Comparison of ENCODE assay signal across 17 mouse cellular contexts in the genomic region with DNA sequence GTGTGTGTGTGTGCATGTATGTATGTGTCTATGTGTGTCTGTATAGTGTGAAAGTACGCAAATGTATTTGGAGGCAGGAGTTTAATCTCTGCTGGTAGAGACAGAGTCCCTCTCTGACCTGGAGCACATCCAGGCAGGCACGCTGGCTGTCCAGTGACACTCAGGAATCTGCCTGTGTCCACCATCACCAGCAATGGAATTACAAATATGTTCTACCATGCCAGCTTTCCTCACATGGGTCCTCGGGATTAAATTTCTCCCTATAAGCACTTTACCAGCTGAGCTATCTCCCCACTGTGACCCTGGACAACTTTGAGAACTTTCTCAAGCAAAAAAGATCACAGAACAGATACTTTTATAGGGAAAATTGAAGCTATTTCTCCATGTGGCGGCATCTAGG.
A peak's percentile ranks its signal among the peaks of the same experiment; 100 is the strongest.
DNase-seq lines count a peak whose midpoint lies in the region; ATAC-seq and TF ChIP-seq lines count a peak whose summit lies in the region.
"Had no signal": no experiment of that assay in that cellular context is flagged by ENCODE, and none has a peak within 500 bp of the region (broad histone marks: within the 10 kb centered on the region; RNA-seq: fewer than 3 reads in every experiment).

No protein-coding gene starts in this region.

- no peaks in the 10 kb centered on the region for H3K4me1 ChIP-seq in kidney, postnatal 0 days (replicated peaks; ENCODE audit: insufficient read depth, low read length)
- peaks cover 7% of the 10 kb centered on the region; the same call in 1 of the 2 replicates for H3K4me1 ChIP-seq in forebrain, embryonic 13.5 days
- H3K4me1 ChIP-seq: hindbrain, embryonic 15.5 days had no signal

- peak; percentile 27 for DNase-seq in kidney, postnatal 0 days (ENCODE audit: low spot score)
- no peak for DNase-seq in kidney, adult 18-20 months
- DNase-seq in heart, adult 9 months (ENCODE audit: low spot score in 2 of 2), result peak; percentile 42 to 50
- DNase-seq in heart, postnatal 14 days, result peak; percentile 20 to 68
- DNase-seq in lung, postnatal 36 days, result peak; percentile 37
- DNase-seq in right cerebral cortex, adult 18-20 months, result no peak
- no peak for DNase-seq in adrenal gland, postnatal 14 days
- DNase-seq: adrenal gland, postnatal 36 days; cerebellum, postnatal 14 days; forebrain, postnatal 0 days; kidney, adult 11 months; kidney, postnatal 4 days; right cerebral cortex, postnatal 25 days had no signal

- intact Hi-C loops in heart, postnatal 14 days (cut with DNase I), result no loop called here

- H3K27ac ChIP-seq in kidney, postnatal 0 days, result no peak overlapping the region
- no peak overlapping the region for H3K27ac ChIP-seq in forebrain, embryonic 13.5 days
- H3K27ac ChIP-seq: hindbrain, embryonic 15.5 days; macrophage had no signal

- TF ChIP-seq CTCF in kidney, postnatal 0 days (IDR thresholded peaks at IDR 0.05; ENCODE audit: low read depth), result no peak

- 73% methylated on average over 4 of the region's 4 CpGs for WGBS in kidney, postnatal 0 days
- 91% methylated on average over 4 of the region's 4 CpGs for WGBS in forebrain, embryonic 13.5 days

- no peak for ATAC-seq in kidney, postnatal 0 days (replicated peaks; ENCODE audit: low FRiP score, low read depth)
- no peak for ATAC-seq in forebrain, embryonic 13.5 days
- ATAC-seq: forebrain, postnatal 0 days; midbrain, embryonic 16.5 days had no signal

- H3K36me3 ChIP-seq in kidney, postnatal 0 days (ENCODE audit: insufficient read depth, low read length), result no peaks in the 10 kb centered on the region
- no peaks in the 10 kb centered on the region for H3K36me3 ChIP-seq in forebrain, embryonic 13.5 days (ENCODE audit: poor library complexity, severe bottlenecking)
- H3K36me3 ChIP-seq: hindbrain, embryonic 15.5 days had no signal

- H3K27me3 ChIP-seq in kidney, postnatal 0 days (ENCODE audit: insufficient read depth, low read length), result no peaks in the 10 kb centered on the region
- no peaks in the 10 kb centered on the region for H3K27me3 ChIP-seq in forebrain, embryonic 13.5 days
- H3K27me3 ChIP-seq: hindbrain, embryonic 15.5 days had no signal

- no peak overlapping the region for H3K9ac ChIP-seq in kidney, postnatal 0 days (ENCODE audit: low read depth, low read length)
- no peak overlapping the region for H3K9ac ChIP-seq in forebrain, embryonic 13.5 days
- H3K9ac ChIP-seq: forebrain, postnatal 0 days; hindbrain, embryonic 15.5 days had no signal

- no peak overlapping the region for H3K4me2 ChIP-seq in kidney, postnatal 0 days (ENCODE audit: low read length)
- no peak overlapping the region for H3K4me2 ChIP-seq in forebrain, embryonic 13.5 days
- H3K4me2 ChIP-seq: hindbrain, embryonic 15.5 days had no signal

- H3K9me3 ChIP-seq in kidney, postnatal 0 days (replicated peaks; ENCODE audit: low read length), result no peaks in the 10 kb centered on the region
- no peaks in the 10 kb centered on the region for H3K9me3 ChIP-seq in forebrain, embryonic 13.5 days (replicated peaks)
- H3K9me3 ChIP-seq: hindbrain, embryonic 15.5 days had no signal

- H3K4me3 ChIP-seq in kidney, postnatal 0 days (replicated peaks; ENCODE audit: low read depth, low read length), result no peak overlapping the region
- H3K4me3 ChIP-seq in forebrain, embryonic 13.5 days, result no peak overlapping the region
- H3K4me3 ChIP-seq: hindbrain, embryonic 15.5 days had no signal

Comparison
In these comparisons a context has a peak if more than half of its experiments do, and no peak if none do; other contexts are left out.
1. DNase-seq: peak in kidney, postnatal 0 days (single experiment), heart, adult 9 months (2 of 2), heart, postnatal 14 days (2 of 2) and lung, postnatal 36 days (single experiment); none in kidney, adult 18-20 months (single experiment), right cerebral cortex, adult 18-20 months (single experiment) and adrenal gland, postnatal 14 days (single experiment).